Mouse (Mus musculus): ENCODE results near the gene Rrp12. TPM values are rescaled to one million over a fixed set of nuclear protein-coding genes. Genes with fewer than 3 reads are reported as not detected.
"Not testable (repeated sequence)": the region's sequence is repeated elsewhere in the genome, so short reads cannot be mapped to it uniquely, and the experiment has no call there.

Gene Rrp12
- 17.0 and 19.0 TPM in 2 replicates for polyA plus RNA-seq (2012; rRNA removed)

GRCm38 (mm10) chr19:41895460-41896318, at the start of gene Rrp12:
Gene Rrp12, minus strand, starts transcription at chr19:41896173.
- DNase-seq (ENCODE audit: extremely low spot score in 1 of 2, low spot score in 1 of 2) = peak; percentile 85 to 93

- no peak for DNase-seq (ENCODE audit: extremely low spot score in 1 of 2, low spot score in 1 of 2)
Measured at GRCm38 (mm10) chr19:41943841-41944240, 47.9 kb upstream of the Rrp12 start.

- DNase-seq (ENCODE audit: extremely low spot score in 1 of 2, low spot score in 1 of 2) = no peak
Measured at GRCm38 (mm10) chr19:41938539-41938938, 42.6 kb upstream of the Rrp12 start.

GRCm38 (mm10) chr19:41935921-41936320, 39.9 kb upstream of the Rrp12 start:
- DNase-seq (ENCODE audit: extremely low spot score in 1 of 2, low spot score in 1 of 2) = no peak

GRCm38 (mm10) chr19:41934124-41934523, 38.2 kb upstream of the Rrp12 start:
- DNase-seq (ENCODE audit: extremely low spot score in 1 of 2, low spot score in 1 of 2) = no peak

GRCm38 (mm10) chr19:41933179-41934086, 37.5 kb upstream of the Rrp12 start, which contains the start of the genes Exosc1 and Zdhhc16:
Gene Exosc1, minus strand, starts transcription at chr19:41933423.
Gene Zdhhc16, plus strand, starts transcription at chr19:41933480.
- peak; percentile 99 to 100 for DNase-seq (ENCODE audit: extremely low spot score in 1 of 2, low spot score in 1 of 2)

- peak in 1 of 2 experiments; percentile 34 for DNase-seq (ENCODE audit: extremely low spot score in 1 of 2, low spot score in 1 of 2)
Measured at GRCm38 (mm10) chr19:41932686-41933085, 36.7 kb upstream of the Rrp12 start.

GRCm38 (mm10) chr19:41920412-41921067, 24.6 kb upstream of the Rrp12 start:
- DNase-seq (ENCODE audit: extremely low spot score in 1 of 2, low spot score in 1 of 2) = no peak

GRCm38 (mm10) chr19:41919471-41919870, 23.5 kb upstream of the Rrp12 start:
- DNase-seq (ENCODE audit: extremely low spot score in 1 of 2, low spot score in 1 of 2) = no peak

GRCm38 (mm10) chr19:41916853-41917252, 20.9 kb upstream of the Rrp12 start:
- DNase-seq (ENCODE audit: extremely low spot score in 1 of 2, low spot score in 1 of 2) = no peak

- no peak for DNase-seq (ENCODE audit: extremely low spot score in 1 of 2, low spot score in 1 of 2)
Measured at GRCm38 (mm10) chr19:41915294-41915693, 19.3 kb upstream of the Rrp12 start.

- DNase-seq (ENCODE audit: extremely low spot score in 1 of 2, low spot score in 1 of 2) = not testable (repeated sequence)
Measured at GRCm38 (mm10) chr19:41914592-41914882, 18.6 kb upstream of the Rrp12 start.

GRCm38 (mm10) chr19:41913774-41914591, 18.0 kb upstream of the Rrp12 start:
- DNase-seq (ENCODE audit: extremely low spot score in 1 of 2, low spot score in 1 of 2) = peak in 1 of 2 experiments; percentile 20

- peak in 1 of 2 experiments; percentile 30 for DNase-seq (ENCODE audit: extremely low spot score in 1 of 2, low spot score in 1 of 2)
Measured at GRCm38 (mm10) chr19:41912121-41913080, 16.4 kb upstream of the Rrp12 start.

- DNase-seq (ENCODE audit: extremely low spot score in 1 of 2, low spot score in 1 of 2) = peak; percentile 89 to 97
Measured at GRCm38 (mm10) chr19:41911178-41912073, 15.5 kb upstream of the Rrp12 start, which contains the start of gene Pgam1. Gene Pgam1, plus strand, starts transcription at chr19:41911923.

GRCm38 (mm10) chr19:41910396-41910795, 14.4 kb upstream of the Rrp12 start:
- DNase-seq (ENCODE audit: extremely low spot score in 1 of 2, low spot score in 1 of 2) = no peak

- DNase-seq (ENCODE audit: extremely low spot score in 1 of 2, low spot score in 1 of 2) = no peak
Measured at GRCm38 (mm10) chr19:41908736-41909135, 12.8 kb upstream of the Rrp12 start.

Data from frontal cortex, adult 2 months (tissue).